Mouse (Mus musculus): ENCODE measurements around the gene Colgalt1. TPM values are rescaled to one million over a fixed set of nuclear protein-coding genes. Genes with fewer than 3 reads are reported as not detected.
A peak's percentile ranks its signal among the peaks of the same experiment; 100 is the strongest.

Gene Colgalt1
- polyA plus RNA-seq, 1 experiment from 2014 or later: 70.3 TPM

GRCm38 (mm10) chr8:71569366-71570290 is 41.2 kb upstream of the Colgalt1 start:
- peaks cover 9% of the 10 kb centered on the region for H3K4me1 ChIP-seq (replicated peaks; ENCODE audit: control insufficient read depth, insufficient read depth, low read length)
- peak overlapping the region; percentile 91 for H3K27ac ChIP-seq (ENCODE audit: low read length)
- no peaks in the 10 kb centered on the region for H3K27me3 ChIP-seq (ENCODE audit: control insufficient read depth, insufficient read depth, low read depth, low read length)
- no peaks in the 10 kb centered on the region for H3K36me3 ChIP-seq (ENCODE audit: control insufficient read depth, insufficient read depth, low read length)
- ATAC-seq (ENCODE audit: low read depth): peak; percentile 77
- peak overlapping the region; percentile 62 for H3K4me3 ChIP-seq (ENCODE audit: low read length)
- peak overlapping the region; percentile 70 for H3K9ac ChIP-seq (ENCODE audit: low read length)
- H3K9me3 ChIP-seq (ENCODE audit: control insufficient read depth, low read length): no peaks in the 10 kb centered on the region
- H3K4me2 ChIP-seq (ENCODE audit: low read depth, low read length): peak overlapping the region; percentile 74
- WGBS: under 1% methylated on average over 51 of the region's 51 CpGs

- H3K27ac ChIP-seq (ENCODE audit: low read length): peak overlapping the region; percentile 85
- peaks cover 9% of the 10 kb centered on the region for H3K4me1 ChIP-seq (replicated peaks; ENCODE audit: control insufficient read depth, insufficient read depth, low read length)
- no peaks in the 10 kb centered on the region for H3K36me3 ChIP-seq (ENCODE audit: control insufficient read depth, insufficient read depth, low read length)
- peak overlapping the region; percentile 74 for H3K4me2 ChIP-seq (ENCODE audit: low read depth, low read length)
- H3K27me3 ChIP-seq (ENCODE audit: control insufficient read depth, insufficient read depth, low read depth, low read length): no peaks in the 10 kb centered on the region
- H3K9ac ChIP-seq (ENCODE audit: low read length): peak overlapping the region; percentile 67
- peak; percentile 87 for ATAC-seq (ENCODE audit: low read depth)
- no peaks in the 10 kb centered on the region for H3K9me3 ChIP-seq (ENCODE audit: control insufficient read depth, low read length)
- H3K4me3 ChIP-seq (ENCODE audit: low read length): peak overlapping the region; percentile 62
- under 1% methylated on average over 41 of the region's 41 CpGs for WGBS
Measured at GRCm38 (mm10) chr8:71570291-71570954, 40.4 kb upstream of the Colgalt1 start.

GRCm38 (mm10) chr8:71572077-71572476 is 38.7 kb upstream of the Colgalt1 start:
- peak overlapping the region; percentile 60; the same call in 1 of the 2 replicates for H3K27ac ChIP-seq (ENCODE audit: low read length)
- no peak overlapping the region for H3K4me2 ChIP-seq (ENCODE audit: low read depth, low read length)
- H3K9me3 ChIP-seq (ENCODE audit: control insufficient read depth, low read length): no peaks in the 10 kb centered on the region
- H3K9ac ChIP-seq (ENCODE audit: low read length): no peak overlapping the region
- WGBS: 77% methylated on average over 2 of the region's 2 CpGs
- ATAC-seq (ENCODE audit: low read depth): no peak
- no peaks in the 10 kb centered on the region for H3K36me3 ChIP-seq (ENCODE audit: control insufficient read depth, insufficient read depth, low read length)
- H3K27me3 ChIP-seq (ENCODE audit: control insufficient read depth, insufficient read depth, low read depth, low read length): no peaks in the 10 kb centered on the region
- H3K4me3 ChIP-seq (ENCODE audit: low read length): no peak overlapping the region
- peaks cover 9% of the 10 kb centered on the region for H3K4me1 ChIP-seq (replicated peaks; ENCODE audit: control insufficient read depth, insufficient read depth, low read length)

GRCm38 (mm10) chr8:71572847-71573633 is 37.8 kb upstream of the Colgalt1 start:
- no peak overlapping the region for H3K4me3 ChIP-seq (ENCODE audit: low read length)
- 59% methylated on average over 9 of the region's 9 CpGs for WGBS
- H3K36me3 ChIP-seq (ENCODE audit: control insufficient read depth, insufficient read depth, low read length): no peaks in the 10 kb centered on the region
- peak; percentile 5; the same call in 1 of the 2 replicates for ATAC-seq (ENCODE audit: low read depth)
- H3K27me3 ChIP-seq (ENCODE audit: control insufficient read depth, insufficient read depth, low read depth, low read length): no peaks in the 10 kb centered on the region
- peak overlapping the region; percentile 60 for H3K27ac ChIP-seq (ENCODE audit: low read length)
- H3K9ac ChIP-seq (ENCODE audit: low read length): no peak overlapping the region
- no peaks in the 10 kb centered on the region for H3K9me3 ChIP-seq (ENCODE audit: control insufficient read depth, low read length)
- H3K4me1 ChIP-seq (replicated peaks; ENCODE audit: control insufficient read depth, insufficient read depth, low read length): peaks cover 9% of the 10 kb centered on the region
- no peak overlapping the region for H3K4me2 ChIP-seq (ENCODE audit: low read depth, low read length)

GRCm38 (mm10) chr8:71574426-71574825 is 36.4 kb upstream of the Colgalt1 start:
- Histone ChIP-seq H3K27me3 (ENCODE audit: control insufficient read depth, insufficient read depth, low read depth, low read length) (no peaks in the 10 kb centered on the region), H3K4me2 (ENCODE audit: low read depth, low read length) (no peak overlapping the region), H3K36me3 (ENCODE audit: control insufficient read depth, insufficient read depth, low read length) (no peaks in the 10 kb centered on the region), H3K9me3 (ENCODE audit: control insufficient read depth, low read length) (no peaks in the 10 kb centered on the region), H3K9ac (ENCODE audit: low read length) (no peak overlapping the region), H3K27ac (ENCODE audit: low read length) (no peak overlapping the region), H3K4me3 (ENCODE audit: low read length) (no peak overlapping the region), H3K4me1 (replicated peaks; ENCODE audit: control insufficient read depth, insufficient read depth, low read length) (no peaks in the 10 kb centered on the region)
- no peak for ATAC-seq (ENCODE audit: low read depth)
- 64% methylated on average over 7 of the region's 7 CpGs for WGBS

- Histone ChIP-seq H3K9ac (ENCODE audit: low read length) (no peak overlapping the region), H3K36me3 (ENCODE audit: control insufficient read depth, insufficient read depth, low read length) (no peaks in the 10 kb centered on the region), H3K4me3 (ENCODE audit: low read length) (no peak overlapping the region), H3K27me3 (ENCODE audit: control insufficient read depth, insufficient read depth, low read depth, low read length) (no peaks in the 10 kb centered on the region), H3K9me3 (ENCODE audit: control insufficient read depth, low read length) (no peaks in the 10 kb centered on the region), H3K4me1 (replicated peaks; ENCODE audit: control insufficient read depth, insufficient read depth, low read length) (no peaks in the 10 kb centered on the region), H3K4me2 (ENCODE audit: low read depth, low read length) (no peak overlapping the region), H3K27ac (ENCODE audit: low read length) (no peak overlapping the region)
- no peak for ATAC-seq (ENCODE audit: low read depth)
- WGBS: 50% methylated on average over 1 of the region's 1 CpGs
Measured at GRCm38 (mm10) chr8:71575020-71575419, 35.8 kb upstream of the Colgalt1 start.

- H3K4me3 ChIP-seq (ENCODE audit: low read length): no peak overlapping the region
- ATAC-seq (ENCODE audit: low read depth): no peak
- no peaks in the 10 kb centered on the region for H3K27me3 ChIP-seq (ENCODE audit: control insufficient read depth, insufficient read depth, low read depth, low read length)
- H3K27ac ChIP-seq (ENCODE audit: low read length): no peak overlapping the region
- H3K36me3 ChIP-seq (ENCODE audit: control insufficient read depth, insufficient read depth, low read length): 0 out of 2 replicates have a peak, but pooled peaks cover 2% of the 10 kb centered on the region
- no peaks in the 10 kb centered on the region for H3K9me3 ChIP-seq (ENCODE audit: control insufficient read depth, low read length)
- WGBS: 53% methylated on average over 4 of the region's 4 CpGs
- H3K4me1 ChIP-seq (replicated peaks; ENCODE audit: control insufficient read depth, insufficient read depth, low read length): no peaks in the 10 kb centered on the region
- no peak overlapping the region for H3K9ac ChIP-seq (ENCODE audit: low read length)
- H3K4me2 ChIP-seq (ENCODE audit: low read depth, low read length): no peak overlapping the region
Measured at GRCm38 (mm10) chr8:71577856-71578387, 32.9 kb upstream of the Colgalt1 start.

GRCm38 (mm10) chr8:71579009-71579408 is 31.8 kb upstream of the Colgalt1 start:
- H3K27me3 ChIP-seq (ENCODE audit: control insufficient read depth, insufficient read depth, low read depth, low read length): no peaks in the 10 kb centered on the region
- H3K9ac ChIP-seq (ENCODE audit: low read length): no peak overlapping the region
- no peaks in the 10 kb centered on the region for H3K9me3 ChIP-seq (ENCODE audit: control insufficient read depth, low read length)
- no peak overlapping the region for H3K4me2 ChIP-seq (ENCODE audit: low read depth, low read length)
- no peak overlapping the region for H3K4me3 ChIP-seq (ENCODE audit: low read length)
- peaks cover 2% of the 10 kb centered on the region; the same call in 1 of the 2 replicates for H3K36me3 ChIP-seq (ENCODE audit: control insufficient read depth, insufficient read depth, low read length)
- ATAC-seq (ENCODE audit: low read depth): no peak
- WGBS: 61% methylated on average over 1 of the region's 1 CpGs
- H3K27ac ChIP-seq (ENCODE audit: low read length): no peak overlapping the region
- H3K4me1 ChIP-seq (replicated peaks; ENCODE audit: control insufficient read depth, insufficient read depth, low read length): no peaks in the 10 kb centered on the region
